Mouse (Mus musculus) c-Kit-positive CD71-positive TER-119-positive erythroid progenitor cells, embryonic 14.5 days (primary cell): ENCODE data around the gene Cul9.
"Not testable (repeated sequence)": the region's sequence is repeated elsewhere in the genome, so short reads cannot be mapped to it uniquely, and the experiment has no call there.

Source experiments
- DNase-seq: peaks from one replicate; pipeline ENCODE4 v3.0.0-alpha.2; 2013; ENCODE audit warnings: low spot score

Cul9 gene

GRCm38 (mm10) chr17:46502775-46503174 lies 43.4 kb downstream of the Cul9 start:
- no peak for DNase-seq

DNA sequence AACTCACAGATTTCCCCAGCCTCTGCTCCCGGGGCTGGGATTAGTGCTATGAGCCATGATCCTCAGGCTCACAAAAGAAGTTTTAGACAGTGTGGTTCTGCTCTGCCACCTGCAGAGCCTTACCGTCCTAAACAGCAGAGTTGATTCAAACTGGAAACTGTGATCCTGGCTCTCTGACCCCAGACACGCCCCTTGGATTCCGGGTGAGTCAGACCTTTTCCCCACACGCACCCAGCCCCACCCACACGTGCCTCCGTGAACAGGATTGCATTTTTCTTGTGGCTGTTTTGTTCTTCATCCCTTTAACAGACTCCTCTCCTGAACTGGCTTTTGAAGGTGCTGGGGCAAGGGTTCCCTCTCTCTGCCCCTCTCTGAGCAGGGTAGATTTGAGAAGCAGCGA lies 48.2 kb downstream of the Cul9 start:
- peak; percentile 6 for DNase-seq

- DNase-seq: peak; percentile 84
These were observed 49.4 kb downstream of the Cul9 start, which contains the start of gene Dnph1 for GRCm38 (mm10) chr17:46496623-46497434. TSS of gene Dnph1 (plus strand) at chr17:46496711.

DNA sequence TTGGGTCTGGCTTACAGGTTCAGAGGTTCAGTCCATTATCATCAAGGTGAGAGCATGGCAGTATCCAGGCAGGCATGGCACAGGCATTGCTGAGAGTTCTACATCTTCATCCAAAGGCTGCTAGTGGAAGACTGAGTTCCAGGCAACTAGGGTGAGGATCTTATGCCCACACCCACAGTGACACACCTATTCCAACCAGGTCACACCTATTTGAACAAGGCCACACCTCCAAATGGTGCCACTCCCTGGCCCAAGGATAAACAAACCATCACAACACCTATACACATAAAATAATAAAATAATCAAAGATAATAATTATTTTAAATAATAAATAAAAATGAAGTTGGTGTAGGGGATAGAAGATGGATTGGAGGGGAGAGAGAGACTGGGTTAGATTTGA lies 50.1 kb downstream of the Cul9 start:
- DNase-seq: not testable (repeated sequence)

- DNase-seq: no peak
These were observed 50.7 kb downstream of the Cul9 start for GRCm38 (mm10) chr17:46495486-46495885.

- DNase-seq: no peak
These were observed 58.8 kb downstream of the Cul9 start, which contains the start of gene Ttbk1 for GRCm38 (mm10) chr17:46487431-46487830. TSS of gene Ttbk1 (minus strand) at chr17:46487675.

- DNase-seq: no peak
These were observed 59.2 kb downstream of the Cul9 start for GRCm38 (mm10) chr17:46486995-46487394.

GRCm38 (mm10) chr17:46484461-46484875 lies 61.7 kb downstream of the Cul9 start:
- no peak for DNase-seq

GRCm38 (mm10) chr17:46484021-46484431 lies 62.2 kb downstream of the Cul9 start:
- no peak for DNase-seq

- DNase-seq: no peak
These were observed 62.6 kb downstream of the Cul9 start for GRCm38 (mm10) chr17:46483561-46484001.

GRCm38 (mm10) chr17:46477286-46477685 lies 68.9 kb downstream of the Cul9 start:
- DNase-seq: no peak

DNA sequence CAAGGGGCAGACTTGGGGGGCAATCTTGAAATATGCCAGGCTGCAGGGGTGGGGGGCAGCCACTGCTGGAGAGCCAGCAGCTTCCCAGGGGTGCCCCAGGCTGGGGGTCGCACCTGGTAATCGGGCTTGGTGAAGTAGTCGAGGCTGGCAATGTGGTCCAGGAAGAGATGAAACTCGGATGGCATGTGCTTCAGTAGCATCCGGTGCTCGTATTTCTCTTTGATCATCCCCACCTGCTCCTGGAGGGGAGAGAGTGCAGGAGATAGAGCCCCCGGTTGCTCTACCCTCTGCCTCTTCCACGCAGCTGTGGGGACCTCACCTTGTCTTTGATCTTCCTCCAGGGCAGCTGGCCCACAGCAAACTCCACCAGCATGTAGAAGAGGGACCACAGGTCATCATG lies 69.6 kb downstream of the Cul9 start:
- DNase-seq: no peak

- no peak for DNase-seq
These were observed 78.4 kb downstream of the Cul9 start for GRCm38 (mm10) chr17:46467830-46468229.

GRCm38 (mm10) chr17:46462226-46462625 lies 84.0 kb downstream of the Cul9 start:
- DNase-seq: no peak

- no peak for DNase-seq
These were observed 84.8 kb downstream of the Cul9 start for GRCm38 (mm10) chr17:46461347-46461746.

- no peak for DNase-seq
These were observed 85.5 kb downstream of the Cul9 start for GRCm38 (mm10) chr17:46460673-46461072.

- no peak for DNase-seq
These were observed 87.7 kb downstream of the Cul9 start for GRCm38 (mm10) chr17:46458439-46458838.

DNA sequence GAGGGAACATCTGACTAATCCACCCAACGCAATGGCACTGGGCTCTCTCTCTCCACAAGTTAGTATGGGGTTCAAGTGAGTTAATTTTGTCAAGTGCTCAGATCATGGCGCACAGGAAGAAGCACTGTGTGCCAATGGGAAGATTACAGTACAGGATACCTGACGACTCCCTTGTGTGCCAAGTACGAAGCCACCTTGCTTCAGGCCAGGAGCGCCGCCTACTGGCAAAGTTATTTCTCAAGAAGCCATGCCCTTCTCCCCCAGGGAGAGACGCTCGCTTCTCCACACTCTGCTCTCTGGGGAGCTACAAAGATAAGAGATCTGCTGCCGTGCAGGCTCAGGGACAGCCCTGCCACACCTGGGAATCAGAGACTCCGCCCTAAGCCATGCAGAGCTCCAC lies 88.4 kb downstream of the Cul9 start:
- peak; percentile 42 for DNase-seq

GRCm38 (mm10) chr17:46455110-46455691 lies 91.0 kb downstream of the Cul9 start:
- no peak for DNase-seq

DNA sequence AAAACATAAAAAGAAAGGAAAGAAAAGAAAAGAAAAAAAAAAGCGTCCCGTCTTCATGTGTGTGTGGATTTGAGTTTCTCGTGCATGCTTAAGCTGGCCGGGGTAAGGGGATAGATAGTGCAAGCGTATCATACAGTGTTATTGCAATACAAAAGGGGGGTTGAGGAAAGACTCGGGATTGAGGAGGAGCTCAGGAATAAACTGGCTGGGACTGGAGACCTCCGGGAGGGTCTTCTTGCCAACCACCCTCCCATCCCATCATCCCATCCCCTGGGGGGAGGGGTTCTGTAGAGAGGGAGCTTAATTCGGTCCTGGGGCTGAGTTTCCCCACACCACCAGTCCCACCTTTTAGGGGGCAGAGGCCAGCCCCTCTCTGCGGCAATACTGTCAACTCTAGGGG lies 91.6 kb downstream of the Cul9 start:
- DNase-seq: no peak

DNA sequence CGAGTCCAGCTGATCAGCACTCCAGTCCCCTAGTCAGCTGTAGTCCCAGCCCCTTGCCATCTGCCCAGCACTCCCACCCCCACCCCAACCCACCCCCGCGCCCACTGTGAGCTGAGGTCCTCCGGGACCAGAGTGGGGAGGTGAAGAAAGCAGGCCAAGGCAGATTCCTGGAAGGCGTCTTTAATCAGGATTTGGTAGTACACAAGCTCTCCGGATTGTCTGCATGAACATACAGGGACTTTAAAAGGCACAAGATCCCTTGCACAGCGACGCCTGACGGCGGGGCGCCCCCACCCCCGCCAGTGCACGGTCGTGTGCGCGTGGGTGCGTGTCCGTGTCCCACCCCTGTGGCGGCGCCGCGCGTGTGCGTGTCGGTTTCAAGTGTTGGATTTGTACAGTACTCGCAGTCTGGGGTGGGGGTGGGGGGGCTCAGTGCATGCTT lies 92.2 kb downstream of the Cul9 start:
- DNase-seq: no peak

DNA sequence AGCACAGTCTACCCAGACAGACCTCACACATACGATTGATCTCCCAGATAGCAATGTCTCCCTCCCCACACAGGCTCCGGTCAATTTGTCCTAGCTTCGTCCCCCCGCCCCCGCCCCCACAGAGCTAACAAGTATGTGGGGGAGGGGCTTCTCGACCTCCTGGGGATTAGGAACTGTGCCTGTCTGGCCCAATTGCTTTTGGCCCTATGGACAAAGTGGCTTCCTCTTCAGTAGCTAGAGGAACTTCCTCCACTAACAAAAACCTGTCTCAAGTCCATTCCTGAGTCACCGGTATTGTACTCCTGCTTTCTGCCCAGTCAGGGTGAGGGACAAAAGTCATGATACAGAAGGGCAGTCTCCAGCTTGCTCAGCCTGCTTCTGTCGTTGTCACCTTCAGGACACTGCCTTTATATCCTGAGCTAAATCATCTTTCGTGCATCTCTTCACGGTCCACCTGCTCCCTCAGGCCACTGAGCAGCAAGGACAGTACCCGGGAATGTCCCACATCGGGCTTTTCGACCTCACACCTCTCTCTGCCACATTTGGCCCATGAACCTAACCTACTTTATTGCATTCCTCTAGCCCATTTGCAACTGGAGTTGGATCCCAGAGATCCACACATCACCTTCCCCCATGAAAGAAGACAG lies 92.8 kb downstream of the Cul9 start:
- DNase-seq: no peak

- no peak for DNase-seq
These were observed 93.5 kb downstream of the Cul9 start for GRCm38 (mm10) chr17:46452683-46453082.
